Mouse (Mus musculus): Measurements from ENCODE around the gene Sugct.
"Not testable (repeated sequence)": the region's sequence is repeated elsewhere in the genome, so short reads cannot be mapped to it uniquely, and the experiment has no call there.

Sugct gene

DNA sequence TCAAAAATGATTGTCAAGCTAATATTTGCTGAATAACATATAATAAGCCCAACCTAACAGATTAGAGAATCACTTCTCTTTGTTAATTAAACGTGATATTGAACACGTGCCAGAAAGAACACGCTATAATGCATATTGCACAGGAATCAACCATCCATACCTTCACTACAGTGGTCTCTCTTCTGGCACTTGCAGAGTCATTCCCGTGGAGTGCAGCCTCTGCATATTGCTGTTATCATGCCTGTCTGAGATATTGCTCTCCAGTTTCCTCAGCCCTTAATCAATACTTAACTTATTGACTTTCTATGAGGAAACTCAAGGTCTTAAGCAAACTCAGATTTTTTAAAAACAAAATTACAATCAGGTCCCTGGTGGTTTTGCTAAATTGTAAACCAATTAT lies 761.8 kb downstream of the Sugct start:
- in situ Hi-C loops (cut with MboI; ENCODE audit: low sequenced_read_pairs), result no loop called here

DNA sequence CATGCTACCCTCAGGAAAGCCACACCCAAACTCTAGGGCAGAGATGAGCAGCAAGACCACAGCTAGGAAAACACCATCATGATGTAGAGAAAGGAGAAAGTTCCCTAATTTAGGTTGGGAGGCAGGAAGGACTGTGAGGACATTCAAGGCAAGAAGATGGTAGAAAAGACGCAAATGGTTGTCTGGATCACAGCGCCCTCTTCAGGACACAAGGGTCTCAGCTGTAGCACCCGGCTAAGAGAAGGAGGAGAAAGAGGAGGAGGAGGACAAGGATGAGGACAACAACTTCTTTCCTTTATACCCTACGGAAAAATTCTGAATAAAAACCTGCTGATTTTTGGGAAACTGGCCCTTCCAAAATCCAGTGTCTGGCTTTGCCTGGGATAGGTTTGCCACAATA lies 774.0 kb downstream of the Sugct start:
- in situ Hi-C loops (cut with MboI; ENCODE audit: low sequenced_read_pairs), result no loop called here

DNA sequence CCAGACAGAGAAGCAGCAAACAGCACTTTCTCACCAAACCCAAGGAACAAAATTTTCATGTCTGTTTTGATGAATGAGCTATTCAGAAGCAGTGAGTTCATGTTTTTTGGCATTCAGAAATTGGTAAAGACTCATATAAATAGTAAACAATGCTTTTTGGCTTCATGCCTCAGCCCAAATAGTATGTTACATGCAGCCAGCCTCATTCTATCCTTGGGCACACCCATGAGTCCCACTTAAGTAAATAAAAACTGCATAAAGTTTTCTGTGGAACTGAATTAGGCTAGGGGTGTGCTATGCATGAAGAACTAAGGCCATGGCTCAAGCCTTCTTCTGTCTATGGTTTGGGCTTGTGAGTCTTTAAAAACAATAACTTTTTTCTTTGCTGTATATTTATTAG lies 779.7 kb downstream of the Sugct start:
- in situ Hi-C loops (cut with MboI; ENCODE audit: low sequenced_read_pairs), result no loop called here

DNA sequence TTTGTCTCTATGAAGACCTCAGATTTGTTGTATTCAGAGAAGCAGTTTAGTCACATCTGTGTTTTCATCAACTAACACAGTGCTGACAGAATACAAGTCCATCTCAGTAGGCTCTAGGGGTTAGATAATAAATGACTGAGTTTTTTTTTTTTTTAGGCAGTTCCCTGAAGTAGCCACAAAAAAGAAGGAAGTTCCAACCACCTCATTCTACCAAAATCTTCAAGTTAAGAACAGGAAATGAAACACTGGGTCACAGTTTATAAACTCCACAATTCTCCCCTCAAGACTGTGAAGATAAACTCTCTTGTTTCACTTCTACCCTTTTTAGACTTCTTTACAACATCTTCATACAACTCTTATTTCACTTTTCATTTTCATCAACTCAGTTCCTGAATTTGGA lies 783.1 kb downstream of the Sugct start:
- in situ Hi-C loops (cut with MboI; ENCODE audit: low sequenced_read_pairs), result no loop called here

DNA sequence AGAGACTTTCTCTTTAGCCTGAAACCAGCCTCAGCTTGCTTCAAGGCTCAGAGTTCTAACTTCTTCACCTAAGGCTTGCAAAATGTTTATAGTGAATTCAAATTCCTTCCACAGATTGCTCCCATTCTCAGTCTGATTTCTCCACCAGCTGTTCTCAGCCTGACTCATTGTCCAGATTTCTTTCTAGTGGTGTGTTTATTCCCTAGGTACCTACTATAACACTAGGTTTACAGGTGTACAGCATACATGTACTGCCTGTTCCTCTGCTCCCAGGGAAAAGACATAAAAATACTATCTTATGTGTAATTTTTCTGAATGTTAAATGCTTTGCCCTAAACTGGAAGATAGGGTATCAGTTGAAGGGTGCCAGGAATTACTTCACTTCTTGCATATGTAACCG lies 788.4 kb downstream of the Sugct start:
- in situ Hi-C loops (cut with MboI; ENCODE audit: low sequenced_read_pairs), result no loop called here

DNA sequence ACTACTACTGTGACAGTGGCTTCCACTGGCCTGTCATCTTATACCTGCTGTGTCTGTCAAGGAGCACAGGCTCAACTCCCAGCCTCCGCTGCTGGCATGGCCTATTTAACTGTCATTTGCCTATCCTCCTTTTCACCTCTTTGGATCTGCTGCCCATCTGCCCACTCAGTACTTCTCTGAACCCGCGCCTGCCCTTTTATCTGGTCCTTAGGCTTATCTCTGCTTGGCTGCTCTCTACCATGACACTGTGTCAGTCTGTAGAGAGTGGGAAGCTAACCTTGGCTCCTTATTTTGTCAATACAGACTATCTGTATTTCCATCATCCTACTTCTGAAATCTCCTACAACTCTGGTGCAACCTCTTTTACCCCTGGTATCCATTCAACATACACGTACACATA lies 793.9 kb downstream of the Sugct start:
- in situ Hi-C loops (cut with MboI; ENCODE audit: low sequenced_read_pairs), result no loop called here

DNA sequence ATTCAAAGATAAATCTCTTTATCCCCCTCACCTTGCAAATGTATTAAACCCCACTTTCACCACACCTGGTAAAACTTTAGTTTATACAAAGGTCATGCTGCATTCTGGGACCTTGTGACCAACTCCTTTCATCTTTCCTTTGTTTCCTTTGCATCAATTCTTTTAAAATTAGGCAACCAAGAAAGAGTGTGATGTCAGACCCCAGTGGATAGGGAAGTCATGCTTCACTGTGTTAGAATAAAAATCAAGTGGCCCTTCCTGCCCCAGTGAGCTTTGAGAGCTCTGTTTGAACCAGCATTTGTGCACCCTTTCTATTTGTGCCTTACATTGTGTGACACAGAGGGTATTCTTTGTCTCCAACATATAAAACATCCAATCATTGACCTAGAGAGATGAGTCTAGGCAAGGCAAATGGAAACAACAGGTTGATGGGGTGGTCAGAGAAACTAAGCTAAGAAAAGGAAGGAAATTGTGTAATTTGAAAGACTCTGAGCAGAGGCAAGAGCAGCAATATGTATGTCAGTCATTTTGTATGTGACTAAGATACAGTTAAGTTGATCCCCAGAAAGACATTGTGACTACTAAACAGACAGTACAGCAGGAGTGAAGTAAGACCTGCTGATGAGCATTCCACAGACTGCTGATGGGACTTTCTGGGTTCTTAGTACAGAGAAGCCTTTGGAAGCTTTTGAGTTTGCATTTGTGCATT lies 797.1 kb downstream of the Sugct start:
- in situ Hi-C loops (cut with MboI; ENCODE audit: low sequenced_read_pairs), result no loop called here

DNA sequence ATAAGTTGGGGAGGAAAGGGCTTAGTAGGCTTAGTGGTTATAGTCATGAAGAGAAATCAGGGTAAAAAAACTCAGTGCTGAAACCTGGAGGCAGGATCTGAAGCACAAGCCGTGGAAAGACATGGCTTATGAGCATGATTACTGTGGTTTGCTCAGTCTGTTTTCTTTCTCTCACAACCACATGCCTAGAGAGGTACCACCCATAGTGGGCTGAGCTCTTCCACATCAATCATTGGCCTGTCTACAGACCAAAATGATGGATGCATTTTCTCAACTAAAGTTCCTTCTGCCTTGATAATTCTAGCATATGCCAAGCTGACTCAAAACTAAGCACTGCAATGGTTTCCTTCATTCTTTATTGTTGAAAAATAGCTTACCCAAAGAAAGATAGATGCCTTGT lies 817.3 kb downstream of the Sugct start:
- in situ Hi-C loops (cut with MboI; ENCODE audit: low sequenced_read_pairs), result no loop called here

DNA sequence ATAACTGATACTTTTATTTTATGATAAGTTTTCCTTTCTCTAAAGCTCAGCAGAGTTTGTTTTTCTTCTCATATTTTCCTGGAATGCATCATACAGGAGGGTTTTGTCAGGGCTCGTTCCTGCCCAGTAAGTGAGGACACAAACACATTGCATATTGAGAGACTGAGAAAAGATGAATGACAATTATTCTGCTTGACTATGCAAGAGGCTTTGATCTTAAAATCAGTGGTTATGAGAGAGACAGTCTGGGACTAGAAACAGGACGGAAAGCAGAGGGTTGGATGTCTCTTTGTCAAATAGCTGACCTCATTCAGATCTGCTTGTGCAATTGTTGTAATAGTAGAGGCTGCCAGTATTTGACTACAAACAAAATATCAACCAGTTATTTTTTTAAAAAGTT lies 835.4 kb downstream of the Sugct start:
- in situ Hi-C loops (cut with MboI; ENCODE audit: low sequenced_read_pairs), result no loop called here

DNA sequence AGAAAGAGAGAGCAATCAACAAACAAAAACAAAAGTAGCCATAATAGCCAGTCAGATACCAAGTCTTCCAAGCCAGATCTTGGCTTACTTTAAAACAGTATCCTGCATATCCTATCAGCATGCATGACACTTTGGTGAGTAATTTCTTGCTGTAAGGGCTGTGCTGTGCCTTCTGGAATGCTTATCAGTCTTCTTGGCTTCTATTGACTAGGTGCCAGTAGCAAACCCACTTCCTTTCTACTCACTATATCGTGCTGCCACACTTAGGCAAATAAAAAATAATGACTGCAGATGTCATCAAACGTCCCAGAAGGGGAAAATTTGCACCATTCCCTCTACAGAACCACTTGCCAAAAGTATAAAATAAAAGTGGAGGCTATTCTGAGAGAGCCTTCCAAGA lies 848.1 kb downstream of the Sugct start:
- in situ Hi-C loops (cut with MboI; ENCODE audit: low sequenced_read_pairs), result no loop called here

DNA sequence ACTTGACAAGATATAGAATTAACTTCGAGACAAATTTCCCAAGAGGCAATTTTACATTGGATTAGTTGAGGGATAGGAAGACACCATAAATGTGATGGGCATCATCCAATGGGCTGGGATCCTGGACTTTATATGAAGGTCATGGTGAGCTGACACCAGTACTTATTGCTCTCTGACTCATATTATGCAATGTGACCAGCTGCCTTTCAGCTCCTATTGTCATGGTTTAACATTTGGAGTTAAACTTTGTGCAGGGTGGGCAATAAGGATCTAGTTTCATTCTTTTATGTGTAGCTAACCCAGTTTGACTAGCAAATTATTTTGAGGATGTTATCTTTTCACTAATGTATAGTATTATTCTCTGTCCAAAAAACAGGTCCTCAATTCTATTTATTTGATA lies 854.4 kb downstream of the Sugct start:
- in situ Hi-C loops (cut with MboI; ENCODE audit: low sequenced_read_pairs), result no loop called here

DNA sequence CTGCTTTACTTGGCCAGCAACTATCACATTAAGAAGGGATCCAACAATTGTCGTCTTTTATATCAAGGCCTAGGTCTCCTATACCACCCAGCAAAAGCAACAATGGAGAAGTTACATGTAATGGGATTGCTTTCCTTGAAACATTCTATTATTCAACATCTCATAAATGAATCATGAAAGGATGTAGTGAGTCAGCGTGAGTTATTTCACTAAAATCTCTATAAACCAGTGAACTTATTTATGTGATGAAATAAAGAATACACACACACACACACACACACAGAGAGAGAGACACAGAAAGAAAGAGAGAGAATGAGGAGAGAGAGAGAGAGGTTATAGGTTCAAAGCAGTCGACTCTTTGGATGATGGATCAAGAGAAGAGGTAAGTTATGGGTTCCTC lies 856.9 kb downstream of the Sugct start:
- in situ Hi-C loops (cut with MboI; ENCODE audit: low sequenced_read_pairs), result no loop called here

DNA sequence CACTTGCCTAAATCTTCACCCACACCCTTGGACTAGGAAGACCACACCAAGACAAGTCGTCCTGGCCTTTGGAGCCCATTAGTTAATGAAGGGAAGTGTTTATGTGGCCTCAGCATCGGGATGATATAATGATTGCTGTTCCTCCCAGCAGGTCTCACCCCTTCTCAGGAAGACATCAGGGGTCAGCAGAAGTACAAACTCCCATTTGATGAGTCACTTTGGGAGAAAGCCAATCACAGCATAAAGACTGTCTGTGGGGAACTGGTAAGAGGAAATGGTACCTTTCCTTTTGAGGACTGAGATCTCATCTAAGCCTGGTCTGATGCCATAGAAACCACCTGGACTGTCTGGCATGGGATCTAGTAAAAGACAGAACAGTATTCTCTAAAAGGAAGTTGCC lies 860.2 kb downstream of the Sugct start:
- in situ Hi-C loops (cut with MboI; ENCODE audit: low sequenced_read_pairs), result no loop called here

DNA sequence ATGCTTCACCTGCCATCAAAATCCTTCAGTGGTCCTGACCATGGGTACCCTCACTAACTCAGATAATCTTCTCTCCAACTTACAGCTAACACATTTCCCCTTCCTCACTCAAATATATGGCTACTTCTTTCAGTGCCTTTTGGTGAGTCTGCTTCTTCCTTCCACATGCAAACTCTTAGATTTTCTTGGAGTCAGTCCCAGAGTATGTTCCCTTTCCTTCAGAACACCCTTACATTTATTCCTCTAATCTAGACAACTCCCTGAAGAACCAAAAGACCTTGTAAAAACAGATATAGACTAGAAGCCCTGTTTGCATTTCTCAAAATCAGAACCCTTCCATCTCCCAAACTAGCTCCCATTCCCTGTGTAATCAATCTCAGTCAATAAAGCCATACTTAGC lies 862.3 kb downstream of the Sugct start:
- in situ Hi-C loops (cut with MboI; ENCODE audit: low sequenced_read_pairs), result no loop called here

DNA sequence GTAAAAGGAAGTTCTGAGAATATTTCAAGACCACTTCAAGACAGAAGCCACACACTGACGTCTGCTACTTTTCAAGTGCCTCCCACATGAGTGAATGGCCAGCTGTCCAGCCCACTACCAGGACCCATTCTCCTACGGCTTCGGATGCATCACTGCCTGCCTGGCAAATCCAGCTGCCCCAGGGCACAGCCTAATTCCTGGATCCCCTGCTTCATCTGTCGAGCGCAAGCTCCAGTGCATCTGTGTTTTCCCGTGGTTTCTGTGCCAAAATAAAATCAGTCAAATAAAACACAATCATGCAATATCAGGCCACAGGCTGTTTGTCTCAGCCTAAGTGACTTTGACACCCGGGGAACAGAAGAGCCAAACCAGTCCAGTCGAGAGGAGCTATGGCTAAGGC lies 863.5 kb downstream of the Sugct start:
- in situ Hi-C loops (cut with MboI; ENCODE audit: low sequenced_read_pairs), result no loop called here

DNA sequence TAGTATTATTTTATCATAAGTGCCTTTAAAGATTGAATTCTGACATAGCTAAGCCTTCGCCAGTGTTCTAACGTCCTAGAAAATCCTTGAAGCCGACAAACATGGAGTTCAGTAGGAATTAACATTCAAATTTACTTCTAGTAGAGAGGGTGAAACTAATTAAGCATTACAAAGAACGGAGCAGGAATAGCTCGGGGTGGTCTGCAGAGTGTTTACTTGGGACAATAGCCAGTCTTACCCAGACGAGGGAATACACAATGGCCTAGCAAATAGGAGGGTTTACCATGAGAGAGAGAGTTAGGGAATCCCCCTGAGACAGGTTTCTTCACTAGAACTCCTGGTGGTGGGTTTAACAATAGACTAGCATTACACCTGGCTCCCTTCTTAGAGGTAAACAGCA lies 865.1 kb downstream of the Sugct start:
- in situ Hi-C loops (cut with MboI; ENCODE audit: low sequenced_read_pairs), result not testable (repeated sequence)

DNA sequence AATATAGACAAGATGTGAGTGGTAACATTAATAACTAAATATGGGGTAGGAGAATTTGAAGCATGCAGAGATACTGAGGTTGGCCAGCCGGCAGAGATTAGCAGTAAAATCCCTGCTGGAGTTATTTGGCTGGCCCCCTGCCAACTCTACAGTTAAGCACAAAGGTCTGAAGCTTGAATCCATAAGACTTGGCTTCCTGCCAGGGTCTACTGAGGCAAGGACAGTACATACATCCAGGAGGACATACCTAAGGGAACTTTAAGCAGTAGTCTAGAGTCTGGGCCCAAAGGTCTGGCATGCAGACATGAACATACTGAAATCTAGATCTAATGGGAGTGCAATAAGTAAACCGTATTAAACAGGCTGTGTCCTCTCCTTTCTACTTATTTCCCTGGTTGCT lies 865.8 kb downstream of the Sugct start:
- in situ Hi-C loops (cut with MboI; ENCODE audit: low sequenced_read_pairs), result no loop called here

DNA sequence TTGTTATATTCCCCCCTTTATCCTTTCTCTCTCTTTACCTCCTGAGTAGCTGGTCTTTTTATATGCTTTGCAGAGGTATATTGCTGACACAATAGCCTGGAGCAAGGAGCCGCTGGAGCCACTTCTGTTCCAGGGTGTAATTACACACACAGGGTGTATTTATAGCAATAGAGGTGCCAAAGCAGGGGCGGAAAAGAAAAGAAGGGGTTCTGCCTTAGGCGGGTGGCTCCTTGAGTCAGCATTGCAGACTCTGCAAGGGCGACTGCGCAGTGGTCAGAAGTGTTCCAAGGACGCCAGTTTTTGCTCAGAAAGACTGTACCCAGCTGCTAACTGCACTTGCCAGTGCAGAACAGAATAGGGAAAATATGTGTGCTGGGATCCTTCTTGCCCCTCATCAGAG lies 869.7 kb downstream of the Sugct start:
- in situ Hi-C loops (cut with MboI; ENCODE audit: low sequenced_read_pairs), result no loop called here

DNA sequence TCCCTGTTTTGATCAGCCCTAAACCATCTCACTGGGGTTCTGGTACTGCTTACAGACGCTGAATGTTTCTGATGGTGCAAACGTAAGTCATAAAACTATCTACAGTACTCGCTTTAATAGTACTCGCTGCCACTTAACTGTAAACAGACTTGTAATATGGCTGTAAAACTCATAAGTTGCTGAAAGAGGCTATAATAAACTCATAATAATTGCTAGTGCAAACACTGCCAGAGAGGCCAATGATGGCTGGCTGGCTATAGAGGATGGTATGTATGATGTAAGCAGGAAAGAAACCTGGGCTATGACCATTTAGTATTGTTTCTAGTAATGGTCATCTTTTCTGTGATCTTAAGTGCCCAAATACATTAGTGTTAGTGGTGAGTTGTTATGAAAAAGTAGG lies 873.6 kb downstream of the Sugct start:
- in situ Hi-C loops (cut with MboI; ENCODE audit: low sequenced_read_pairs), result no loop called here

DNA sequence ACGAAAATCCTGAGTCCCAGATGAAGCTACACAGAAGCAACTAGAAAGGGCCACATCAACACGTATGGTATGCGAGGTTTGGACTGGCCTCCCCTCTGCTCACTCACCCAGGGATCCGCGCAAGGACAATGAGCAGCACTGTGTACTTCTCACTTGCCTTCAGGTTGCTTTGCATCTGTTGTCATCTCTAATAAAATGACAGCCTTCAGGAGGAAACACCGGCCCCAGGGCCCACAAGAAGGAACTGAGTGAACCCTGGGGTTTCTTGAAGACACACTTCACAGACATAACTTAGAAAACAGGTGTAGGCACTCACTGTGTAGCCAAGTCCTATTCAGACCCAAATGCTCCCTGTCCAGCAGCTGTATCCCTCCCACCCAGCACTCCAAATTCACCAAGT lies 877.9 kb downstream of the Sugct start:
- in situ Hi-C loops (cut with MboI; ENCODE audit: low sequenced_read_pairs), result no loop called here

DNA sequence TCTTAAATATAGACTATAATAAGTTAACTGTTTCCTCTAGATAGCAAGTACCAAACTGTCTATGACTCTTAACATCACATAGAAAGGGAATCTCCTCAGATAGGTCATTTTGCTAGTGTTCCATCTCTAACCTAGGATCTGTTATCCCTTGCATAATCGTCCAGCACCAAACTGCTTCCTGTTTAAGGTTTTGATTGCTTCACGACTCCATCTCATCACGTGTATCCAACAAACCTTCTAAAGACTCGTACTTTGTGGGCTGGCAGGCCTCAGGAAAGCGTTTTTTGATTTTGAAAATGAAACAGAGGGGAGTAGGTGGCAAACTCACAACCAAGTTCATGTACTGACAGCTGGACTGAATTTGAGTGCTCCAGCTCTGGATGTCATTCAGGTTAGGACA lies 878.6 kb downstream of the Sugct start:
- in situ Hi-C loops (cut with MboI; ENCODE audit: low sequenced_read_pairs), result no loop called here

DNA sequence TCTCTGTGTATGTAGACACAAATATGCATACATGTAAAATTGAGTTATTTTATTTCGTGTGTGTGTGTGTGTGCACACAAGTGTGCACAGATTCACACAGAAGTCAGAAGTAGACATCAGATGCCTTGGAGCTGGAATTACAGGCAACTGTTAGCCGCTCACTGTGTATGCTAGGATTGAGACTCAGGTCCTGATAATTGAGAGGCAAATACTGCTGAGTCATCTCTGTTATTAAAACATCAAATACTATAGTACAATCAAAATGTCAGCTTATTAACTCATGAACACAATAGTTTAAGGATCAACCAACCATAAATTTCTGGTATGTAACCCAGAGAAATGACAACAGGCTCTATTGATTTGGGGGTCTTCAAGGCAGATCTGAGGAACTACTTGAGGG lies 883.1 kb downstream of the Sugct start:
- in situ Hi-C loops (cut with MboI; ENCODE audit: low sequenced_read_pairs), result no loop called here
